Mouse (Mus musculus) urinary bladder, postnatal 36 days (tissue): ENCODE results near the gene C3.

Experiments used
- DNase-seq, 2 experiments: peaks; one replicate each; pipeline ENCODE4 v3.0.0; 2022; ENCODE audit warnings: low spot score in 2 of 2, mixed read lengths in 1 of 2

The C3 gene

GRCm38 (mm10) chr17:57166800-57167791, 60.8 kb downstream of the C3 start:
- peak; percentile 81 to 87 for DNase-seq
